Mouse (Mus musculus): ENCODE measurements around the gene Syf2.

GRCm38 (mm10) chr4:134923258-134924018 is 7.3 kb upstream of the Syf2 start, which contains the start of gene Rsrp1:
- TF ChIP-seq POLR2A (IDR thresholded peaks at IDR 0.05; ENCODE audit: low read depth, low read length), result peak; percentile 100
- no peak for TF ChIP-seq CTCF (conservative IDR thresholded peaks at IDR 0.05 in 1 of 2, IDR thresholded peaks at IDR 0.05 in 1 of 2; ENCODE audit: low read depth in 2 of 2, low read length in 2 of 2)
- peak; percentile 89 for TF ChIP-seq CHD2 (IDR thresholded peaks at IDR 0.05; ENCODE audit: low read length)
- no peak for TF ChIP-seq USF2 (conservative IDR thresholded peaks at IDR 0.05; ENCODE audit: low read depth, low read length)
